Mouse (Mus musculus) adrenal gland, postnatal 25 days (tissue): Measurements from ENCODE around the gene Hcrtr1. TPM values are rescaled to one million over a fixed set of nuclear protein-coding genes. Genes with fewer than 3 reads are reported as not detected.
A peak's percentile ranks its signal among the peaks of the same experiment; 100 is the strongest.

Experiments used
- DNase-seq: peaks from one replicate; pipeline ENCODE4 v3.0.0; 2021; ENCODE audit warnings: mixed read lengths
- total RNA-seq: library from RNA; stranded (reverse); gene quantifications from 2 replicates; pipeline ENCODE4 v1.2.3, GENCODE M21; 2021

Gene Hcrtr1
- total RNA-seq, 1 experiment from 2014 or later: 0.76 TPM

DNA sequence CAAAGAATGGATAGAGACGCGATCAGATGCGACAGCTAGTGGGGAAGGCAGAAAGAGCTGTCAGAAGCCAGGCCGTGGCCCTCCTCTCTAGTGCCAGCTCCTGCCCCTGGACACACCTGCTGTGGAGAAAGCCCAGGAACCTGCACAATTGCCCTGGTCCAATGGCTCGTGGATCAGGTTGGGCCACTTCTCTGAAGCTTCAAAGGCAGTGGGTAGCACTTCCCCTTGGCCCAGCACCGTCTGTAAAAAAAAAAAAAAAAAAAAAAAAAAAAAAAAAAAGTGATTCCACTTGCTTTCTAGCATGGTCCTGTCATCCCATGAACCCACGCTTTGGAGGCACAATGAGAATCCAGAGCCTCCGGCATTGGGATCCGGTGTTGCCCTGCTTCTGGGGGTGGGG lies 28.7 kb upstream of the Hcrtr1 start:
- DNase-seq: no peak

DNA sequence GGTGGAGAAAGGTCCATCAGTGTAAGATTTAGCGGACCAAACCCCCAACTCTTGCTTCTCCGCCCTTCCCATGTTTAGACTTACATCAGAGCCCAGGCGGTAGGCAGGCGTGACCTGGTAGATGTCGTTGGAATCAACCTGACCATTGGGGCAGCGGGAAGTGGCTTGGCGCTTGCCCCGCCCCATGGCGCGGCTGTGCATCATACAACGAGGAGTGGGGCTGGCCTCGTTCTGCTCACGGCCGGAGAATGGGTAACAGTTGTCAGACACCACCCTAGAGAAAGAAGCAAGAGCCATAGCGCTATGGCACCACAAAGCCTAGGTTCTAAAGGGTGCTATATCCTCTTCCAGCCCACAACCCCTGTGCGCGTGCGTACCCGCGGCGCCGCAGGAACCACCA lies 28.2 kb upstream of the Hcrtr1 start:
- DNase-seq: no peak

DNA sequence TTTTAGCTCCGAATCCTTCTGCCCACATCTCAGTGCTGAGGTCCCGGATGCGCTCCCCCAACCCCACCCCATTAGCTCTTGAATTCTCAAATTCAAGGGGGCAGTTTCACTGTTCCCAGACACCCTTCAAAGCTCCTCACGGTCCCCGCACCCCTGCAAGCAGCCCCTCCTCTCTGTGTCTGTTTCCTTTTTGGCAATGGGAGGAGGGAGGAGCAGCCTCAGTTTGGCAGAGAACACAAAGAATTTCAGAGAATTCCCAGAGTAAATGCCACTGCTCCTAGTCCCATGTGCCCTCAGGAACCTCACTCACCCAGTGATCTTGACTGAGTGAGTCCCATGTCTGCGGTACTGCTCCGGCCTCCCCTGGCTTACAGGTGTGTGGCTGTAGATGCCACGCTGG lies 27.4 kb upstream of the Hcrtr1 start:
- no peak for DNase-seq

GRCm38 (mm10) chr4:130166061-130166460 lies 26.9 kb upstream of the Hcrtr1 start:
- DNase-seq: no peak

- DNase-seq: no peak
Measured at GRCm38 (mm10) chr4:130164121-130164520, 25.0 kb upstream of the Hcrtr1 start.

DNA sequence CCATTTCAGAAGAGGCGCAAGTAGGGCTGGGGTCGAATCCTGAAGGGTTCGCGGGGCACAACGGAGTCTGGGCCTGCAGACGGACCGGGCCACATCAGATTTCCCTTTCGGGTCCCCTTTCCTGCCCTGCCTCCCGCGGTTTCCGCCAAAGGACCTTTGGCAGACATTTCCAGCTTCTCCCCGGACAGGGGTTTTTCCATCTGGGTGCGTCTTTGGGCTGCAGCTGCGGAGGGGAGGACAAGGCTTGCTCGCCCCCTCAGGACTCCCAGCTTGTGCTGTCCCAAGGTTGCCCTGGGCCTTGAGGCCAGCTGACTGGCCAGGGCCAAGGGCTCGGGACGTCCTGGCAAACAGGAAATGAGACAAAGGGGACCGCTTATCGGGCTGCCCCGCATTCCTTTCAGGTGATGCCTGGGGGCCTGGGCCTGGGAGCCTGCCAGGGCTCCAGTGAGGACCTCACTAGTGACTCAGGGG lies 24.3 kb upstream of the Hcrtr1 start:
- peak; percentile 57 for DNase-seq

GRCm38 (mm10) chr4:130161349-130161748 lies 22.2 kb upstream of the Hcrtr1 start:
- DNase-seq: no peak

- DNase-seq: no peak
Measured at GRCm38 (mm10) chr4:130156812-130157371, 17.7 kb upstream of the Hcrtr1 start.

GRCm38 (mm10) chr4:130154250-130154649 lies 15.1 kb upstream of the Hcrtr1 start:
- DNase-seq: no peak

- DNase-seq: no peak
Measured at GRCm38 (mm10) chr4:130148405-130148804, 9.2 kb upstream of the Hcrtr1 start.

DNA sequence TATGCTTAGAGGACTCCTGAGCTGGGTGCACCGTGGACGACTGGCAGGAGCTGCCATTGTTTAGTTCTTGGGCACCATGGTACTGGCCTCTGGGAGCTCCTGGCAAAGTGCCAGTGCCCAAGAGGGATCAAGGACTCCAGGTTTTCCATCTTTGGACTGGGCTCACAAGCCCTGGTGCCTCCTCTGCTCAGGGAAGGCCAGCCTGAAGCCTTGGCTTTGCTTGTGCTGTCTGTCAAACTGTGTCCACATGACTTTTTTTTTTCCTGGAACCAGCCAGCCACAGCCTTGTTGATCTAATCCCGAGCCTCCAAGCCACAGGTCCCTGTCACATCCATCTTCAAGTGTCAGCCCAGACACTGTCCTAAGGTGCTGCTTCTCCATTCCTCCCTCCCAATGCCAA lies 2.6 kb upstream of the Hcrtr1 start:
- peak; percentile 49 for DNase-seq

GRCm38 (mm10) chr4:130140992-130141402 lies 1.8 kb upstream of the Hcrtr1 start:
- no peak for DNase-seq

- DNase-seq: peak; percentile 80
Measured at GRCm38 (mm10) chr4:130138441-130139213, 532 bp downstream of the Hcrtr1 start.

- DNase-seq: no peak
Measured at GRCm38 (mm10) chr4:130133399-130133798, 5.8 kb downstream of the Hcrtr1 start.

DNA sequence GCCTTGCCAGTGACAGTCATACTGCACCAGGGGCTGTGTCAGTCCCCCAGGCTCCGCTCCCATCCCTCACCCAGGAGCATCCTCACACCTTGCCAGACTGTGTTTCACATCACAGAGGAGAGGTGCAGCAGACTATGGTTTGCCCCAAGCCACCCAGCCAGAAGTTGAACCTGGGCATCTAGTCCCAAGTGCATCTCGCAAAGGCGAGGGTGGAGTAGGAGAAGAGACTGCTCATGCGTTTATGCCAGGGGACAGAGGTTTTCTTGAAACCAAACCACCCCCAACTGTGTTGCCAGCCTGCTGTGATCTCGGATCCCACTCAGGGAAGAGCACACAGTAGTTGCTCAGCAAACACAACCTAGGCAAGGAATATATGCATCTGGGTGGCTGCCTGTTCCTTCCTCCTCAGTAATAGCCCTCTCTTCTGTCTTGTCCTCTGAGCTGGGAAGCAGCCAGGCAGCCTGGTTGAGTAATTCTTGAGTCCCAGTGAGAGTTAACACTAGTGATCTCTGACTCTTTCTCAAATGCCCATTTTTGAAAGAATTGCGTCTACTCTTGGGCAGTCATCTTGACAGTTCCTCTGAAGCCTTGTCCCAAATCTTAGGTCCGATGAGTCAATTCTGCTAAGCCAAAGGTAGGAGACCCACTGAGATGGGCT lies 7.6 kb downstream of the Hcrtr1 start:
- no peak for DNase-seq

DNA sequence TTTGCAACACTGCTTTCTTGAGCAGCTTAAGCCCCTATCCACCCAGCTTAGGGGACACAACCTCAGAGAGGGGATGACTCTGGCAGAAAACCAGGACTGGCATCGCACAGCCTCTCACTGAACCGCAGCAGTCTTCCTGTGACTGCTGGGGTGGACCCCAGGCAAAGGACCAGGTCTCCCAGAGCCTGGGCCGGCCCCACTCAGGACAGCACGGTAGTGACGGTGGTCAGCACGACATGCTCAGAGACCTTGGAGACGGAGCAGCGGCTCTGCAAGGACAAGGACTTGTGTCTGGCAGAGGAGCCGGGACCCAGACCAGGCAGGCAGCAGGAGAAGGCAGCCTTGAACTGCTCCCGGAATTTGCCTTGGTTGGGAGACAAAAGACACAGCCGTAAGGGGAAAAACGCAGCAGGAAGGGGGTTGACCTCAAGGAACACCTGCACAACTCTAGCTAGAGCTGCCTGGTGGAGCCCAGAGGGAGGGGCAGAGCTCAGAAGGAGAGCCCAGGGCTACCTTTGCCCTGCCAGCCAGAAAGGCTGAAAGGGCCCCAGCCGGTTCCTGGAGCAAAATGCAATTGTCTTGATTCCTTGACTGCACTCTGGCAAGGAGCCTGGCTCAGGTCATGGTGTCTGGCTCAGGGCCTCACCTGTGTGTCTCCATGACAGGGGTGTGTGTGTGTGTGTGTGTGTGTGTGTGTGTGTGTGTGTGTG lies 8.4 kb downstream of the Hcrtr1 start:
- peak; percentile 35 for DNase-seq

DNA sequence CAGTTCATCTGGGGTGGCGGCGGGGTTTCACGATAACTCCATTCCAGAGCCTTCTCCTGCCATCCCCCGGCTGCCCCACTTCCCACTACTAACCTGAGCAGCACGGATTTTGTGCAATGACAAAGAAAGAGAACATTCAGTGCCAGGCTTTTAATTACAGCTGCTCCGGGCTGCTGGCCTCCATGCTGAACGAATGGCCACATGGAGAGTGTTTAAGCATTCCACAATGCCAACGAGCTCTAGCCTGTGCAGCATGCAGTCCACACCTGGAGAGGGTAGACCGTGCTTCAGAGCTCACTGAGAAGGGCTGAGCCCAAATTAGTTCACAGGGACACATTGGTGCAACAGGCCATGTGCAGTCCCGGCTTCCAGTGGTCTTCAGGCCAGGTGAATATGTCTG lies 9.1 kb downstream of the Hcrtr1 start:
- DNase-seq: no peak

GRCm38 (mm10) chr4:130128907-130129306 lies 10.3 kb downstream of the Hcrtr1 start:
- no peak for DNase-seq

GRCm38 (mm10) chr4:130125935-130126334 lies 13.2 kb downstream of the Hcrtr1 start:
- peak; percentile 48 for DNase-seq

DNA sequence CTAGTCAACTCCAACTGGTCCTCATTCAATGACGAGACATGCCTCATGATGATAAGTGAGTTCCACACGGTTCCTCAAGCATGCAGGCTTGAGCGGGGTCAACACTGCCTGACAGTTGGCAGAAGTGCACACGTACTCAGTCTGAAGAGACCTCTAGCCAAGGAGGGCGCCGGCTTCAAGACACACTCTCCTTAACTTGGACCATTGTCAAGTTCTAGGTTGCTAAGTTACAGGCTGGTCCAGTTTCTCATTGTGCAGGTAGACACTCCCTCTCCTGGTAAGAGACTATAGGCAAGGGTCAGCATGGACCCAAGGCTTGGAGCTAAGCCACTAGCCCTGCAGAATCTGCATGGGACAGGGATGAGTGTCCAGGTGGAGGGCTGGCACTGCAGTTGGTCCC lies 14.0 kb downstream of the Hcrtr1 start:
- no peak for DNase-seq

- DNase-seq: no peak
Measured at GRCm38 (mm10) chr4:130124110-130124509, 15.0 kb downstream of the Hcrtr1 start.

DNA sequence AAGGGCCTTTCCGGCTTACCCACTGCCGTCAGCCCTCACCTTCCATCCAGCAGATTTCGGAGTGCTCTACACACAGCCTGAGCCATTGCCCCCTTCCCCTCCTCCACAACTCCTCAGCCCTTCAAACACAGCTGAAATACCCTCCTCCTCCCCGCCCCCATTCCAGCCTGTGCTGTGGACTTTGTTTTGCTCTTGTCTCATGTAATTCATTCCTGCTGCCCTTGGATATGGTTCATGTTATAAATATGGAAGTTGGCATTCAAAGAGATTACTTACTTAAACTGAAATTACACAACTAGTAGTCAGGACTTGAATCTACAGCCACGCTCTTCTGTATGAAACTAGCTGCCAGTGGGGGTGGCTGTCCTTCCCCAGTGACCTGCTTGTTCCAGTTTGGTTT lies 16.1 kb downstream of the Hcrtr1 start:
- no peak for DNase-seq

DNA sequence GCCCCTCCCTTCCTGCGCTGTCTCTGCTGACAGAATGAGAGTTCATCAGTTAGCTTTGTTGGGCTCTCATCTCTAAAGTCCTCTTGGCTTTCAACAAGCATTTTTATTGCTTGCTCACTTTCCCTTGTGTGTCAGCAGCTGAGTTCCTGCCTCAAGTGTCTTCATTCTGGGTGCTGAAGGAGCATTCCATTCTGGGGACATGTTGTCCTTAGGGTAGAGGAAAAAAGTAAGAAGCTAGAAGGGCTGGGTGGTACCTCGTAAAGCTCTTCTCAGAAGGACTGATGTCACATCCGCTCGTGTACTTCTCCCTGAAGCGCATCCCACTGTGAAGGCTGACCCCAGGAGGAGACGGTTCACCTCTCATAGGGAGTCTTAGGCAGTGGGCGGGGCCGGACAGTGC lies 17.6 kb downstream of the Hcrtr1 start:
- no peak for DNase-seq
